Mouse (Mus musculus): ENCODE data around the gene Tmed5. TPM values are rescaled to one million over a fixed set of nuclear protein-coding genes. Genes with fewer than 3 reads are reported as not detected.

The Tmed5 gene
- total RNA-seq, 2 experiments from 2014 or later = 35.9 to 77.0 TPM

- peak; percentile 94 for ATAC-seq (replicated peaks; ENCODE audit: low FRiP score, low TSS enrichment, poor library complexity, severe bottlenecking)
Observed at GRCm38 (mm10) chr5:108065465-108066411, 66.7 kb downstream of the Tmed5 start, which contains the start of gene Mtf2. Mtf2 (plus strand) TSS chr5:108065674.

DNA sequence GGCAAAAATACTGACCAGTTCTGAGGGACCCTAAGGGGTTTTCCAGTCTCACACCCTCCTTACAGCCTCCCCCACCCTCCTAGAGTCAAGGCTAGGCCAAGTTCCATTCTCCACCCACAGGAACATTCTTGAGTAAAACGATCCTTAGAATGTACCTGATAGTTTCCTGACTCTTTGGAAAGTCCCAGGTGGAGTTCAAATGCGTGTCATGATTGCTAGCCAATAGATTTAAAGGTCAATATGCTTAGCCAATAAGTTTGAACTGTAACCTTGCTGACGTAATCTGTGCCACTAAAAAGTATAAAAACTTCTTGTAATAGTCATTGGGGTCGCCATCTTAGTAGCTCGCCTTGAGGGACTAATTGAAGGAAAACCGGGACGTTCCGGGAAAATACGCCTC lies 72.0 kb downstream of the Tmed5 start:
- no peak for ATAC-seq (replicated peaks; ENCODE audit: low FRiP score, low TSS enrichment, poor library complexity, severe bottlenecking)

Other genes starting within 250 kb of the Tmed5 start
- gene Rpl5, start 232.1 kb downstream of the Tmed5 start, total RNA-seq (2014; fragmentation: Nextera tagmentation) = 494 and 673 TPM in 2 replicates
- gene Rpl5, start 232.1 kb downstream of the Tmed5 start, total RNA-seq (2017) = 307 and 371 TPM in 2 replicates
- gene Fam69a, start 145.5 kb downstream of the Tmed5 start, total RNA-seq (2014; fragmentation: Nextera tagmentation) = 29.1 and 44.1 TPM in 2 replicates
- 19.2 and 23.6 TPM in 2 replicates for gene Fam69a, start 145.5 kb downstream of the Tmed5 start, total RNA-seq (2017)
- gene Mtf2, start 66.9 kb downstream of the Tmed5 start, total RNA-seq (2014; fragmentation: Nextera tagmentation) = 43.2 and 50.0 TPM in 2 replicates
- 72.6 and 87.5 TPM in 2 replicates for gene Mtf2, start 66.9 kb downstream of the Tmed5 start, total RNA-seq (2017)
- 17.3 and 17.5 TPM in 2 replicates for gene Ccdc18, start 255 bp upstream of the Tmed5 start, total RNA-seq (2014; fragmentation: Nextera tagmentation)
- gene Ccdc18, start 255 bp upstream of the Tmed5 start, total RNA-seq (2017) = 25.7 and 35.0 TPM in 2 replicates
- gene Dr1, start 136.3 kb upstream of the Tmed5 start, total RNA-seq (2014; fragmentation: Nextera tagmentation) = 55.9 and 61.8 TPM in 2 replicates
- gene Dr1, start 136.3 kb upstream of the Tmed5 start, total RNA-seq (2017) = 53.3 and 83.8 TPM in 2 replicates
- 6.2 and 8.8 TPM in 2 replicates for gene Pigg, start 180.0 kb upstream of the Tmed5 start, total RNA-seq (2014; fragmentation: Nextera tagmentation)
- 10.8 and 11.0 TPM in 2 replicates for gene Pigg, start 180.0 kb upstream of the Tmed5 start, total RNA-seq (2017)
- not detected in 2 replicates for gene Gm42517, start 235.3 kb upstream of the Tmed5 start, total RNA-seq (2014; fragmentation: Nextera tagmentation)
- gene Gm42517, start 235.3 kb upstream of the Tmed5 start, total RNA-seq (2017) = not detected in 2 replicates